Mouse (Mus musculus): Measurements from ENCODE around the gene Zfp503. TPM values are rescaled to one million over a fixed set of nuclear protein-coding genes. Genes with fewer than 3 reads are reported as not detected.

The Zfp503 gene
- polyA plus RNA-seq, 1 experiment = 8.8 TPM

GRCm38 (mm10) chr14:21990321-21991021 lies 1.1 kb upstream of the Zfp503 start:
- Histone ChIP-seq H3K4me1 (ENCODE audit: control insufficient read depth, insufficient read depth, insufficient read length) (peaks cover 4% of the 10 kb centered on the region), H3K27ac (ENCODE audit: insufficient read depth, low read length) (peak overlapping the region; percentile 53), H3K27me3 (ENCODE audit: control insufficient read depth, insufficient read depth, low read length) (peaks cover 29% of the 10 kb centered on the region), H3K36me3 (ENCODE audit: control insufficient read depth, insufficient read depth, low read length) (0 out of 2 replicates have a peak, but pooled peaks cover 1% of the 10 kb centered on the region), H3K4me3 (ENCODE audit: extremely low read depth, insufficient read depth, insufficient read length) (no peak overlapping the region)
- no peak for DNase-seq (ENCODE audit: low read depth in 1 of 2, low spot score in 2 of 2)
- 47% methylated on average over 31 of the region's 31 CpGs for WGBS
- TF ChIP-seq POLR2A (IDR thresholded peaks at IDR 0.05; ENCODE audit: low read depth, low read length) (no peak), CTCF (IDR thresholded peaks at IDR 0.05; ENCODE audit: extremely low read depth, insufficient read depth, insufficient read length, insufficient replicate concordance) (no peak)

GRCm38 (mm10) chr14:21988577-21989290 lies 667 bp downstream of the Zfp503 start:
- Histone ChIP-seq H3K4me1 (ENCODE audit: control insufficient read depth, insufficient read depth, insufficient read length) (peaks cover 7% of the 10 kb centered on the region; the same call in 1 of the 2 replicates), H3K36me3 (ENCODE audit: control insufficient read depth, insufficient read depth, low read length) (0 out of 2 replicates have a peak, but pooled peaks cover 2% of the 10 kb centered on the region), H3K4me3 (ENCODE audit: extremely low read depth, insufficient read depth, insufficient read length) (peak overlapping the region; percentile 3; the same call in 1 of the 2 replicates), H3K27ac (ENCODE audit: insufficient read depth, low read length) (peak overlapping the region; percentile 47; the same call in 1 of the 2 replicates), H3K27me3 (ENCODE audit: control insufficient read depth, insufficient read depth, low read length) (peaks cover 30% of the 10 kb centered on the region)
- TF ChIP-seq POLR2A (IDR thresholded peaks at IDR 0.05; ENCODE audit: low read depth, low read length) (no peak), CTCF (IDR thresholded peaks at IDR 0.05; ENCODE audit: extremely low read depth, insufficient read depth, insufficient read length, insufficient replicate concordance) (no peak)
- 2% methylated on average over 26 of the region's 26 CpGs for WGBS
- no peak for DNase-seq (ENCODE audit: low read depth in 1 of 2, low spot score in 2 of 2)

GRCm38 (mm10) chr14:21987660-21988576 lies 1.5 kb downstream of the Zfp503 start:
- H3K4me1 ChIP-seq (ENCODE audit: control insufficient read depth, insufficient read depth, insufficient read length) = peaks cover 7% of the 10 kb centered on the region; the same call in 1 of the 2 replicates
- peaks cover 35% of the 10 kb centered on the region for H3K27me3 ChIP-seq (ENCODE audit: control insufficient read depth, insufficient read depth, low read length)
- TF ChIP-seq CTCF (IDR thresholded peaks at IDR 0.05; ENCODE audit: extremely low read depth, insufficient read depth, insufficient read length, insufficient replicate concordance) = no peak
- under 1% methylated on average over 72 of the region's 74 CpGs for WGBS
- H3K4me3 ChIP-seq (ENCODE audit: extremely low read depth, insufficient read depth, insufficient read length) = peak overlapping the region; percentile 50; the same call in 1 of the 2 replicates
- H3K27ac ChIP-seq (ENCODE audit: insufficient read depth, low read length) = peak overlapping the region; percentile 50; the same call in 1 of the 2 replicates
- peak in 1 of 2 experiments; percentile 46 for DNase-seq (ENCODE audit: low read depth in 1 of 2, low spot score in 2 of 2)
- H3K36me3 ChIP-seq (ENCODE audit: control insufficient read depth, insufficient read depth, low read length) = 0 out of 2 replicates have a peak, but pooled peaks cover 2% of the 10 kb centered on the region

GRCm38 (mm10) chr14:21986733-21987659 lies 2.4 kb downstream of the Zfp503 start:
- peak overlapping the region; percentile 50 for H3K4me3 ChIP-seq (ENCODE audit: extremely low read depth, insufficient read depth, insufficient read length)
- peaks cover 42% of the 10 kb centered on the region for H3K27me3 ChIP-seq (ENCODE audit: control insufficient read depth, insufficient read depth, low read length)
- peaks cover 7% of the 10 kb centered on the region; the same call in 1 of the 2 replicates for H3K4me1 ChIP-seq (ENCODE audit: control insufficient read depth, insufficient read depth, insufficient read length)
- 2% methylated on average over 44 of the region's 61 CpGs for WGBS
- no peak for DNase-seq (ENCODE audit: low read depth in 1 of 2, low spot score in 2 of 2)
- peak overlapping the region; percentile 45; the same call in 1 of the 2 replicates for H3K27ac ChIP-seq (ENCODE audit: insufficient read depth, low read length)
- 0 out of 2 replicates have a peak, but pooled peaks cover 2% of the 10 kb centered on the region for H3K36me3 ChIP-seq (ENCODE audit: control insufficient read depth, insufficient read depth, low read length)
- TF ChIP-seq CTCF (IDR thresholded peaks at IDR 0.05; ENCODE audit: extremely low read depth, insufficient read depth, insufficient read length, insufficient replicate concordance) (no peak), POLR2A (IDR thresholded peaks at IDR 0.05; ENCODE audit: low read depth, low read length) (no peak)

GRCm38 (mm10) chr14:21985981-21986732 lies 3.2 kb downstream of the Zfp503 start:
- 1% methylated on average over 62 of the region's 62 CpGs for WGBS
- Histone ChIP-seq H3K27ac (ENCODE audit: insufficient read depth, low read length) (peak overlapping the region; percentile 43; the same call in 1 of the 2 replicates), H3K36me3 (ENCODE audit: control insufficient read depth, insufficient read depth, low read length) (0 out of 2 replicates have a peak, but pooled peaks cover 2% of the 10 kb centered on the region), H3K4me3 (ENCODE audit: extremely low read depth, insufficient read depth, insufficient read length) (peak overlapping the region; percentile 33; the same call in 1 of the 2 replicates), H3K27me3 (ENCODE audit: control insufficient read depth, insufficient read depth, low read length) (peaks cover 42% of the 10 kb centered on the region), H3K4me1 (ENCODE audit: control insufficient read depth, insufficient read depth, insufficient read length) (peaks cover 7% of the 10 kb centered on the region; the same call in 1 of the 2 replicates)
- TF ChIP-seq CTCF (IDR thresholded peaks at IDR 0.05; ENCODE audit: extremely low read depth, insufficient read depth, insufficient read length, insufficient replicate concordance) (no peak), POLR2A (IDR thresholded peaks at IDR 0.05; ENCODE audit: low read depth, low read length) (no peak)
- DNase-seq (ENCODE audit: low read depth in 1 of 2, low spot score in 2 of 2) = peak in 1 of 2 experiments; percentile 56

Measured in spleen, adult 2 months (tissue).